ENCODE assay signal across 8 mouse cellular contexts in the genomic region with DNA sequence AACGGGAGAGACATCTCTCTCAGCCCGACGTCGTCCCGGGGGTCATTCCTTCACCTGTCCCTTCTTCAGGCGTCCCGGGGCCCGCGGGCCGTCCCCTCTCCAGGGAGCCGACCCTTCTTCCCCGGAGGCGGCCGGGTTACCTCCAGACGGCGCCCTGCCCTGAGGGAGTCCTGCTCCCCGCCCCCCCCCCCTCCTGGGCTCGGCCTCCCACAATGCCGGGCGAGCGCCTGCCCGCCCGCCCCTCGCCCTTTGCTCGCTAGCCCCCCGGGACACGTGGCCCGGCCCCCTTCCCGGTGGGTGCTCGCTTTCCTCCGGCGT. TPM values are rescaled to one million over a fixed set of nuclear protein-coding genes. Genes with fewer than 3 reads are reported as not detected.
A peak's percentile ranks its signal among the peaks of the same experiment; 100 is the strongest.
DNase-seq lines count a peak whose midpoint lies in the region; ATAC-seq and TF ChIP-seq lines count a peak whose summit lies in the region.

No protein-coding gene starts in this region.

- H3K27me3 ChIP-seq in heart, embryonic 13.5 days (replicated peaks): no peaks in the 10 kb centered on the region
- H3K27me3 ChIP-seq in ES-Bruce4 (ENCODE audit: control insufficient read depth, insufficient read depth, low read length, poor library complexity, severe bottlenecking): no peaks in the 10 kb centered on the region
- no peaks in the 10 kb centered on the region for H3K27me3 ChIP-seq in forebrain, embryonic 16.5 days (replicated peaks; ENCODE audit: control insufficient read depth, insufficient read depth, low read length)
- no peaks in the 10 kb centered on the region for H3K27me3 ChIP-seq in liver, postnatal 0 days (ENCODE audit: insufficient read depth, low read length)

- no peaks in the 10 kb centered on the region for H3K9me3 ChIP-seq in heart, embryonic 13.5 days
- H3K9me3 ChIP-seq in ES-Bruce4 (replicated peaks; ENCODE audit: control insufficient read depth, insufficient read depth, low read length, poor library complexity, severe bottlenecking): no peaks in the 10 kb centered on the region
- no peaks in the 10 kb centered on the region for H3K9me3 ChIP-seq in forebrain, embryonic 16.5 days (ENCODE audit: control insufficient read depth, low read length)
- H3K9me3 ChIP-seq in liver, postnatal 0 days (ENCODE audit: low read length): no peaks in the 10 kb centered on the region

- peak overlapping the region; percentile 96 for H3K27ac ChIP-seq in heart, embryonic 13.5 days (replicated peaks)
- no peak overlapping the region for H3K27ac ChIP-seq in ES-Bruce4 (ENCODE audit: insufficient read depth, low read length)
- peak overlapping the region; percentile 86 for H3K27ac ChIP-seq in forebrain, embryonic 16.5 days (ENCODE audit: low read length)
- H3K27ac ChIP-seq in liver, postnatal 0 days (ENCODE audit: low read depth): peak overlapping the region; percentile 96

- H3K36me3 ChIP-seq in heart, embryonic 13.5 days: peaks cover 33% of the 10 kb centered on the region
- peaks cover 24% of the 10 kb centered on the region for H3K36me3 ChIP-seq in ES-Bruce4 (ENCODE audit: control insufficient read depth, insufficient read depth, low read length, poor library complexity, severe bottlenecking)
- peaks cover 13% of the 10 kb centered on the region for H3K36me3 ChIP-seq in forebrain, embryonic 16.5 days (ENCODE audit: control insufficient read depth, insufficient read depth)
- H3K36me3 ChIP-seq in liver, postnatal 0 days (replicated peaks; ENCODE audit: insufficient read depth, low read length): peaks cover 28% of the 10 kb centered on the region

- peak overlapping the region; percentile 98 for H3K9ac ChIP-seq in heart, embryonic 13.5 days
- H3K9ac ChIP-seq in ES-Bruce4 (ENCODE audit: low read depth, poor library complexity, severe bottlenecking): peak overlapping the region; percentile 97
- H3K9ac ChIP-seq in forebrain, embryonic 16.5 days (replicated peaks; ENCODE audit: low read depth, low read length): peak overlapping the region; percentile 80
- H3K9ac ChIP-seq in liver, postnatal 0 days (replicated peaks): peak overlapping the region; percentile 97

- no peak for DNase-seq in heart, postnatal 36 days
- no peak for DNase-seq in liver, postnatal 0 days
- no peak for DNase-seq in left cerebral cortex, postnatal 10 days (ENCODE audit: extremely low spot score in 1 of 2, low spot score in 2 of 2)
- no peak for DNase-seq in thymus, postnatal 4 days
- no peak for DNase-seq in thymus, postnatal 10 days (ENCODE audit: low spot score in 2 of 2)

- H3K4me2 ChIP-seq in heart, embryonic 13.5 days: peak overlapping the region; percentile 99
- peak overlapping the region; percentile 79 for H3K4me2 ChIP-seq in forebrain, embryonic 16.5 days (ENCODE audit: low read length)
- H3K4me2 ChIP-seq in liver, postnatal 0 days (ENCODE audit: low read depth, low read length): peak overlapping the region; percentile 98

- no peak for TF ChIP-seq POLR2A in ES-Bruce4 (IDR thresholded peaks at IDR 0.05; ENCODE audit: insufficient read depth, low read length)

- TF ChIP-seq CTCF in ES-Bruce4 (IDR thresholded peaks at IDR 0.05; ENCODE audit: low read depth, low read length): no peak
- TF ChIP-seq CTCF in liver, postnatal 0 days (IDR thresholded peaks at IDR 0.05; ENCODE audit: low read depth): no peak

- no peak; the same call in 1 of the 2 replicates for ATAC-seq in heart, embryonic 13.5 days (ENCODE audit: extremely low read depth, insufficient number of reproducible peaks, low FRiP score, low TSS enrichment)
- ATAC-seq in forebrain, embryonic 16.5 days: no peak
- ATAC-seq in liver, postnatal 0 days: peak; percentile 35

- intact Hi-C loops in heart, postnatal 36 days (cut with DNase I): no loop called here
- intact Hi-C loops in left cerebral cortex, postnatal 10 days (cut with DNase I): no loop called here

- H3K4me3 ChIP-seq in heart, embryonic 13.5 days: peak overlapping the region; percentile 92
- H3K4me3 ChIP-seq in ES-Bruce4 (ENCODE audit: low read depth, low read length): peak overlapping the region; percentile 92
- peak overlapping the region; percentile 96 for H3K4me3 ChIP-seq in forebrain, embryonic 16.5 days (replicated peaks; ENCODE audit: low read length)
- H3K4me3 ChIP-seq in liver, postnatal 0 days (ENCODE audit: low read depth, low read length): peak overlapping the region; percentile 99

- H3K4me1 ChIP-seq in heart, embryonic 13.5 days: peaks cover 37% of the 10 kb centered on the region
- H3K4me1 ChIP-seq in ES-Bruce4 (ENCODE audit: control insufficient read depth, insufficient read depth, low read length): no peaks in the 10 kb centered on the region
- H3K4me1 ChIP-seq in forebrain, embryonic 16.5 days (replicated peaks; ENCODE audit: control insufficient read depth, insufficient read depth, low read length): peaks cover 35% of the 10 kb centered on the region
- H3K4me1 ChIP-seq in liver, postnatal 0 days (ENCODE audit: insufficient read depth): peaks cover 36% of the 10 kb centered on the region

- no peak for TF ChIP-seq EP300 in ES-Bruce4 (IDR thresholded peaks at IDR 0.05; ENCODE audit: insufficient read depth, low read depth, low read length)
- no peak for TF ChIP-seq EP300 in liver, postnatal 0 days (IDR thresholded peaks at IDR 0.05; ENCODE audit: low read depth)

- under 1% methylated on average over 20 of the region's 32 CpGs for WGBS in heart, embryonic 13.5 days
- WGBS in forebrain, embryonic 16.5 days: under 1% methylated on average over 23 of the region's 32 CpGs
- under 1% methylated on average over 19 of the region's 32 CpGs for WGBS in liver, postnatal 0 days (ENCODE audit: insufficient replicate concordance)

RNA-seq across cellular contexts. Expression of a gene that starts 0.5 kb away (rescaled TPM):
- polyA plus RNA-seq in heart, embryonic 13.5 days (2015; fragmentation: Nextera tagmentation; extraction: Ambion mirVana): 57.5 and 67.0 TPM in 2 replicates
- total RNA-seq in heart, postnatal 36 days (2021): 100 to 1,000 TPM; 118 to 127 TPM
- 307 and 317 TPM in 2 replicates for polyA plus RNA-seq in ES-Bruce4 (2011; ENCODE audit: insufficient read depth, insufficient read length, low read depth, missing spikeins)
- 78.1 and 79.8 TPM in 2 replicates for polyA plus RNA-seq in forebrain, embryonic 16.5 days (2015; fragmentation: Nextera tagmentation; extraction: Ambion mirVana)
- 20.0 and 24.5 TPM in 2 replicates for polyA plus RNA-seq in liver, postnatal 0 days (2015; fragmentation: Nextera tagmentation; extraction: Ambion mirVana)
- total RNA-seq in left cerebral cortex, postnatal 10 days (2021): 100 to 1,000 TPM; 147 to 157 TPM

RNA-seq across cellular contexts. Expression of a gene that starts 28.5 kb away (rescaled TPM):
- 0.24 and 0.63 TPM in 2 replicates for polyA plus RNA-seq in heart, embryonic 13.5 days (2015; fragmentation: Nextera tagmentation; extraction: Ambion mirVana)
- under 1 TPM in 1 of 2 experiments, not detected in 1; 0.24 TPM for total RNA-seq in heart, postnatal 36 days (2021)
- 2.5 and 3.7 TPM in 2 replicates for polyA plus RNA-seq in ES-Bruce4 (2011; ENCODE audit: insufficient read depth, insufficient read length, low read depth, missing spikeins)
- polyA plus RNA-seq in forebrain, embryonic 16.5 days (2015; fragmentation: Nextera tagmentation; extraction: Ambion mirVana): 0.44 and 0.60 TPM in 2 replicates
- 0.57 and 0.85 TPM in 2 replicates for polyA plus RNA-seq in liver, postnatal 0 days (2015; fragmentation: Nextera tagmentation; extraction: Ambion mirVana)
- 1 to 10 TPM in 1 of 2 experiments, under 1 TPM in 1; 0.45 to 1.0 TPM for total RNA-seq in left cerebral cortex, postnatal 10 days (2021)

RNA-seq across cellular contexts. Expression of a gene that starts 35.5 kb away (rescaled TPM):
- polyA plus RNA-seq in heart, embryonic 13.5 days (2015; fragmentation: Nextera tagmentation; extraction: Ambion mirVana): 42.7 and 48.1 TPM in 2 replicates
- total RNA-seq in heart, postnatal 36 days (2021): 10 to 100 TPM; 20.3 to 21.0 TPM
- polyA plus RNA-seq in ES-Bruce4 (2011; ENCODE audit: insufficient read depth, insufficient read length, low read depth, missing spikeins): 75.1 and 78.4 TPM in 2 replicates
- polyA plus RNA-seq in forebrain, embryonic 16.5 days (2015; fragmentation: Nextera tagmentation; extraction: Ambion mirVana): 54.4 and 55.3 TPM in 2 replicates
- polyA plus RNA-seq in liver, postnatal 0 days (2015; fragmentation: Nextera tagmentation; extraction: Ambion mirVana): 23.2 and 24.8 TPM in 2 replicates
- total RNA-seq in left cerebral cortex, postnatal 10 days (2021): 10 to 100 TPM; 32.4 to 35.6 TPM

RNA-seq across cellular contexts. Expression of a gene that starts 46.7 kb away (rescaled TPM):
- 5.4 and 6.6 TPM in 2 replicates for polyA plus RNA-seq in heart, embryonic 13.5 days (2015; fragmentation: Nextera tagmentation; extraction: Ambion mirVana)
- total RNA-seq in heart, postnatal 36 days (2021): 1 to 10 TPM; 1.7 to 2.1 TPM
- 25.3 and 25.7 TPM in 2 replicates for polyA plus RNA-seq in ES-Bruce4 (2011; ENCODE audit: insufficient read depth, insufficient read length, low read depth, missing spikeins)
- polyA plus RNA-seq in forebrain, embryonic 16.5 days (2015; fragmentation: Nextera tagmentation; extraction: Ambion mirVana): 21.4 and 31.6 TPM in 2 replicates
- 1.3 and 2.0 TPM in 2 replicates for polyA plus RNA-seq in liver, postnatal 0 days (2015; fragmentation: Nextera tagmentation; extraction: Ambion mirVana)
- 1 to 10 TPM; 8.0 to 8.7 TPM for total RNA-seq in left cerebral cortex, postnatal 10 days (2021)

RNA-seq across cellular contexts. Expression of a gene that starts 48.8 kb away (rescaled TPM):
- polyA plus RNA-seq in heart, embryonic 13.5 days (2015; fragmentation: Nextera tagmentation; extraction: Ambion mirVana): 9.4 and 9.5 TPM in 2 replicates
- 1 to 10 TPM; 6.6 to 9.4 TPM for total RNA-seq in heart, postnatal 36 days (2021)
- polyA plus RNA-seq in ES-Bruce4 (2011; ENCODE audit: insufficient read depth, insufficient read length, low read depth, missing spikeins): 8.3 and 9.9 TPM in 2 replicates
- 17.3 and 19.3 TPM in 2 replicates for polyA plus RNA-seq in forebrain, embryonic 16.5 days (2015; fragmentation: Nextera tagmentation; extraction: Ambion mirVana)
- polyA plus RNA-seq in liver, postnatal 0 days (2015; fragmentation: Nextera tagmentation; extraction: Ambion mirVana): 4.2 and 4.8 TPM in 2 replicates
- 10 to 100 TPM; 38.7 to 40.2 TPM for total RNA-seq in left cerebral cortex, postnatal 10 days (2021)
